Mouse (Mus musculus): ENCODE measurements around the gene Anapc16.

DNA sequence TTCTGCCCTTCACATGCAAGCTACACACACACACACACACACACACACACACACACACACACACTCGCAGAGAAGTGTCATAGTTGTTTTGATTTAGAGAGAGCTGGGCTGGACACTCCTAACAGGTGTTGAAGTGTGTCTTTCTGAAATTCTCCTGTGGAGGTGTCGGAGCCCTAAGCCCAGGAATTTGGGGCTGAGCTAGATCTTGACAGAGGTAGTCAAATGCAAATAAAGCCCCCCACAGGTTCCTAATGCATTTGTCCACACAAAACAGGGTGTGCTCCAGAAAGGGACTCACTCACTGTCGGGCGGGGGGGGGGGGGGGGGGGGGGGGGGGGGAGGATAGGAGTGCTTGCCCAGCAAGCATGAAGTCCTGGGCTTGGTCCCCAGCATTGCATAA, 25.8 kb downstream of the Anapc16 start:
- TF ChIP-seq CTCF (IDR thresholded peaks at IDR 0.05; ENCODE audit: low read depth) (no peak), EP300 (optimal IDR thresholded peaks at IDR 0.05) (no peak)

All from stomach, postnatal 0 days (tissue).